Mouse (Mus musculus): Measurements from ENCODE around the gene Trim39. TPM values are rescaled to one million over a fixed set of nuclear protein-coding genes. Genes with fewer than 3 reads are reported as not detected.

Gene Trim39
- polyA plus RNA-seq, 1 experiment from 2014 or later, result 14.0 TPM

DNA sequence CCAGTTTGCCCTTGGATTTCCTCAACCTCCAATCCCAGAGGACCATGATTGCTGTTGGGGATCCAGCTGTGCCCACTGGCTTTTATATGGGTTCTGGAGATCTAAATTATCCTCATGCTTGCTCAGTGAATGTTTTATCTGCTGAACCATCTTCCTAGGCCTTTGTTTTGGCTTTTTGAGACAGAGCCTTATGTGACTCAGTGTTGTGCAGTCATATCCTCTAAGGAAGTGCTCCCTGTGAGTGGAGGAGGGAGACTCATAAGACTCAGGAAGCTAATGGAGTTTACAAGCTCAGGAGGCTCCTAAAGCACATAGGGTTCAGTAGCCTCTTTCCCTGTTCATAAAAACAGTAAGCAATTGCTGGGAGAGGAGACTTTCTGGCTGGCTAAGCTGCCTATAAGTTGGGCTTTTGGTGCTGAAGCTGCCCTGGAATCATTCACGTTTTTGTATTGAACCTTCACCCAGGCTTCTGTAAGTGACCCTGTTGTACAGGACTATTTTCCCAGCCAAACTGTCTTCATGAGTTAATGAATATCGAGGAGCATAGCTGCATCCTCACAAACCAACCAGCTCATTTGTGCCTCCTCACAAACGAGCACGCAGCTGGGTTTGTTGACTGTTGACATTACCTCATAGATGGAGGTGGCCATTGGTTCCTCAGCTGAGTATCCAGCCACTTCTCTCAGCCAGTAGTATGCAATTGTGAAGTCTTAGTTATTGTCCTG is 9.6 kb upstream of the Trim39 start:
- ATAC-seq (replicated peaks; ENCODE audit: insufficient number of reproducible peaks, low FRiP score, low TSS enrichment, low read depth) (no peak), DNase-seq (ENCODE audit: low spot score) (no peak)
- Histone ChIP-seq H3K27me3 (ENCODE audit: control insufficient read depth, insufficient read depth, low read length) (no peaks in the 10 kb centered on the region), H3K27ac (replicated peaks; ENCODE audit: low read depth, low read length) (no peak overlapping the region), H3K9ac (replicated peaks; ENCODE audit: low read length) (no peak overlapping the region), H3K9me3 (replicated peaks; ENCODE audit: control insufficient read depth, low read length) (no peaks in the 10 kb centered on the region), H3K4me1 (ENCODE audit: control insufficient read depth, insufficient read depth, low read length) (no peaks in the 10 kb centered on the region), H3K36me3 (replicated peaks; ENCODE audit: control insufficient read depth, insufficient read depth, low read depth, low read length) (no peaks in the 10 kb centered on the region; the same call in 1 of the 2 replicates), H3K4me2 (ENCODE audit: low read depth, low read length) (no peak overlapping the region), H3K4me3 (ENCODE audit: low read depth, low read length) (no peak overlapping the region)
- 91% methylated on average over 4 of the region's 4 CpGs for WGBS

DNA sequence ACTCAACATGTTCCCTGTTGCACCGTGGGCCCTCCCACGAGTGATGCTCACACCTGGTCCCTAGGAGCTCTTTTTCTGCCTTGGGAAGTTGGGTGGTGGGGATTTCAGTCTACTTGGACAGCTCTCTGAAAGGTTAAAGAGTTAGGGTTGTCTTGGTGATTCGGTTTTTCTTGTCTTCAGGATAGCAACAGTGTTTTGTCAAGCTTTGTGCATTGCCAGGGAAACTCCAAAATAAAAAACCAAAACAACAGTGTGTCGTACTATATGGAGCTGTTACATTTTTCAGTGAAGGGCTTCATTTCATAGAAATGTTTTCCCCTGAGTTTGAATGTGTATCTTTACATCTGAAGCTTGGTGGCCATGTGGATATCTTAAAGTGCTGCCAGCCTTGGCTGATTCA is 2.7 kb upstream of the Trim39 start:
- ATAC-seq (replicated peaks; ENCODE audit: insufficient number of reproducible peaks, low FRiP score, low TSS enrichment, low read depth), result no peak

DNA sequence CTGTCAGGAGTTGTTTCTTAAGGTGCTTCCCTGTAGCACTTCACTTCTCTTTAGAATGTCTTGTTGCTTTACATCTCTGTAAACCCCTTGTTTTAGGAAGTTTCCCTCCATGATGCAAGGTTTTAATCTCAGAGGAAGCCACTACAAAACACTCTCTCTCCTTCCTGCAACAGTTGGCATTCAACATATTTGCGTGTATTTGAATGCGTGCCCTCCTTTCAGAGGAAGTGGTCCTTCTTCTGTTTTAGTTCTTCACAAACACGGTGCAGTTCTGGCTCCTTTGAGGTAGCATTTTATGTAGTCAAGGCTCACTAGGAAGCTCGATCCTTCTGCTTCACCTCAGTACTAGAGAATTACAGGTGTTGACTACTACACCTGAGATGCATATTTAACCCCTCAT is 1.7 kb upstream of the Trim39 start:
- Histone ChIP-seq H3K27me3 (ENCODE audit: control insufficient read depth, insufficient read depth, low read length) (no peaks in the 10 kb centered on the region), H3K9me3 (replicated peaks; ENCODE audit: control insufficient read depth, low read length) (no peaks in the 10 kb centered on the region), H3K27ac (replicated peaks; ENCODE audit: low read depth, low read length) (no peak overlapping the region), H3K4me3 (ENCODE audit: low read depth, low read length) (no peak overlapping the region), H3K36me3 (replicated peaks; ENCODE audit: control insufficient read depth, insufficient read depth, low read depth, low read length) (peaks cover 2% of the 10 kb centered on the region), H3K4me2 (ENCODE audit: low read depth, low read length) (no peak overlapping the region), H3K4me1 (ENCODE audit: control insufficient read depth, insufficient read depth, low read length) (peaks cover 3% of the 10 kb centered on the region), H3K9ac (replicated peaks; ENCODE audit: low read length) (no peak overlapping the region)
- DNase-seq (ENCODE audit: low spot score), result no peak
- 96% methylated on average over 4 of the region's 4 CpGs for WGBS
- no peak for ATAC-seq (replicated peaks; ENCODE audit: insufficient number of reproducible peaks, low FRiP score, low TSS enrichment, low read depth)

More for the DNA sequence above, 2.7 kb upstream of the Trim39 start:
- Histone ChIP-seq H3K27ac (replicated peaks; ENCODE audit: low read depth, low read length) (no peak overlapping the region), H3K9ac (replicated peaks; ENCODE audit: low read length) (no peak overlapping the region), H3K4me1 (ENCODE audit: control insufficient read depth, insufficient read depth, low read length) (peaks cover 3% of the 10 kb centered on the region), H3K9me3 (replicated peaks; ENCODE audit: control insufficient read depth, low read length) (no peaks in the 10 kb centered on the region), H3K36me3 (replicated peaks; ENCODE audit: control insufficient read depth, insufficient read depth, low read depth, low read length) (peaks cover 2% of the 10 kb centered on the region), H3K27me3 (ENCODE audit: control insufficient read depth, insufficient read depth, low read length) (no peaks in the 10 kb centered on the region), H3K4me2 (ENCODE audit: low read depth, low read length) (no peak overlapping the region), H3K4me3 (ENCODE audit: low read depth, low read length) (no peak overlapping the region)
- 97% methylated on average over 4 of the region's 4 CpGs for WGBS
- no peak for DNase-seq (ENCODE audit: low spot score)

DNA sequence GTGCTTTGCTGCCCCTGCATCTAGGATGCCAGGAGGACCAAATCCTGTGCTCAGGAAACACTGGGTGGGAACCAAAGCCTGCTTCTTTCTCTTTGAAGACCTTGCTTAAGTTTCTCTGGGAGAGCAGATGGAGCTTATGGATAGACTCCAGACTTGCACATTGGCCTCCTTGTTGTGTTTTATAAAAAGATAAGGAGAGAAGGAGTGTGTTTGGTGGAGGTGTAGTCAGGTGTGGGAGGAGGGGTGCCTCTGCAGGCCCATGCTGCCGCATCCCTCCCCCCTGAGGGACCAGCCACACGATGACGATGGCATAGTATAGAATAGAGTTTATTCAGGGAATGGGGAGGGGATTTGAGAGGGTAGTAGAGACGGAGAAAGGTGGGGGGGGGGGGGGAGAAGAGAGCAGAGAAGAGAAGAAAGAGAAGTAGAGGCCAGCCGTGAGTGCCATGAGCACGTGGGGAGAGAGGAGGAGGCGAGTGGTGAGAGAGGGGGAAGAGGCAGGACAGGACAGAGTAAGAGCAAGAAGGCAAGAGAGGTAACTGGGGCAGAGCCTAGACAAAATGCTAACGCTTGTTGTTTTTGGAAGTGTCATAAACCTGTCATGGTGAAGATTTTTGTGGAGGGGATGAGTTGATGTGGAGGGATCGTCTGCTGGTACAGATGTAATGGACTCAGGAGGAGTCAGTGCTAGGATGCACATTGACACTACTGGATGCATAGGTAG is 758 bp upstream of the Trim39 start:
- ATAC-seq (replicated peaks; ENCODE audit: insufficient number of reproducible peaks, low FRiP score, low TSS enrichment, low read depth) (no peak), DNase-seq (ENCODE audit: low spot score) (no peak)
- Histone ChIP-seq H3K27me3 (ENCODE audit: control insufficient read depth, insufficient read depth, low read length) (no peaks in the 10 kb centered on the region), H3K27ac (replicated peaks; ENCODE audit: low read depth, low read length) (no peak overlapping the region), H3K9me3 (replicated peaks; ENCODE audit: control insufficient read depth, low read length) (no peaks in the 10 kb centered on the region), H3K9ac (replicated peaks; ENCODE audit: low read length) (peak overlapping the region; percentile 97), H3K4me3 (ENCODE audit: low read depth, low read length) (peak overlapping the region; percentile 95), H3K4me1 (ENCODE audit: control insufficient read depth, insufficient read depth, low read length) (peaks cover 3% of the 10 kb centered on the region), H3K4me2 (ENCODE audit: low read depth, low read length) (peak overlapping the region; percentile 80), H3K36me3 (replicated peaks; ENCODE audit: control insufficient read depth, insufficient read depth, low read depth, low read length) (peaks cover 2% of the 10 kb centered on the region)
- WGBS, result 87% methylated on average over 9 of the region's 9 CpGs

DNA sequence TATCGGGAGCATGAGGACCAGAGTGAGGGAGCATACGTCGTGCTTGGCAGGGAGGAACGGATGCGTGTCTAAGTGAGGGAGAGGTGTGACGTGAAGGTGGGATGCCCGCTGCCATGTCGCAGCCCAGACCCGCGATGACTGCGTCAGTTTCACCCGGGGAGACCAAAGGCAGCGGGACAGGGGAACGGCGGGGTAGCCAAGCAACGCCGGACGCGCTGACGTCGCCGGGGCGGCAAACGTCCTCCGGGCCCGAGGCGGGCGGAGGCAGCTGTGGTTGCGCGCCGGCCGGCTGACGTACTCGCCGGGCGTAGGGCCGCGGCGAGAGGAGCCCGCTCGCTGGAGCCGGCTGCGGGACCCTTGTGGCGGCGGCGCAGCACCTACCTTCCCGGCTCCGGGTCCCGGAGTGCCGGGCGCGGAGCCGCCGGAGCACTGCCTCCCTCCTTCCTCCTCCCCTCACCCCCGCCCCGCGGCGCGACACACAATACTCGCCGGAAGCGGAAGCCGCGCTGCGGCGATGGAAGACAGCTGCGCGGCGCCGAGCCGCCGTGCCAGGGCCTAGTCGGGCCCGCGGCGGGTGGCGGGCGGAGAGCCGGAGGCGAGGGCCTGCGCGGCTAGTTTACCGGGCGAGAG is 976 bp downstream of the Trim39 start:
- H3K36me3 ChIP-seq (replicated peaks; ENCODE audit: control insufficient read depth, insufficient read depth, low read depth, low read length), result peaks cover 1% of the 10 kb centered on the region
- peak overlapping the region; percentile 95 for H3K4me3 ChIP-seq (ENCODE audit: low read depth, low read length)
- ATAC-seq (replicated peaks; ENCODE audit: insufficient number of reproducible peaks, low FRiP score, low TSS enrichment, low read depth) (peak; percentile 89), DNase-seq (ENCODE audit: low spot score) (peak; percentile 89)
- no peaks in the 10 kb centered on the region for H3K9me3 ChIP-seq (replicated peaks; ENCODE audit: control insufficient read depth, low read length)
- no peaks in the 10 kb centered on the region for H3K27me3 ChIP-seq (ENCODE audit: control insufficient read depth, insufficient read depth, low read length)
- H3K4me2 ChIP-seq (ENCODE audit: low read depth, low read length), result peak overlapping the region; percentile 80
- H3K27ac ChIP-seq (replicated peaks; ENCODE audit: low read depth, low read length), result peak overlapping the region; percentile 83
- peak overlapping the region; percentile 97 for H3K9ac ChIP-seq (replicated peaks; ENCODE audit: low read length)
- WGBS, result under 1% methylated on average over 59 of the region's 84 CpGs
- H3K4me1 ChIP-seq (ENCODE audit: control insufficient read depth, insufficient read depth, low read length), result peaks cover 3% of the 10 kb centered on the region

DNA sequence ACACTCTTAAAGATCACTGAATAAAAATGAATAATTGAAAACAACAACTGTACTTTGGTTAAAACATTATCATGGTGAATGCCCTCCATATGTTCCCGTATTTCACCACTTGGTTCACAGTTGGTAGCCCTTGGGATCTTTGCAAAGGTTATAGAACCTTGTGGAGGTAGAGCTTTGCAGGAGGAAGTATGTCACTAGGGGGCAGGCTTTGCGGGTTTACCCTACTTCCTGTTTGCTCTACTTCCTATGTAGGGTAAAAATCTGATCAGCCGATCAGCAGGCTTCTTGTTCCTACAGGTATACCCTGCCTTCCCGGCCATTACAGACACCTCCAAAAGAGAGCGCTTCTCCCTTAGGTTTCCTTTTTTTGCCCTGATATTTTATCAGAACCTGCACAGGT is 6.2 kb downstream of the Trim39 start:
- H3K27ac ChIP-seq (replicated peaks; ENCODE audit: low read depth, low read length), result no peak overlapping the region
- no peaks in the 10 kb centered on the region; the same call in none of the 2 replicates for H3K36me3 ChIP-seq (replicated peaks; ENCODE audit: control insufficient read depth, insufficient read depth, low read depth, low read length)
- no peaks in the 10 kb centered on the region for H3K4me1 ChIP-seq (ENCODE audit: control insufficient read depth, insufficient read depth, low read length)
- no peaks in the 10 kb centered on the region for H3K27me3 ChIP-seq (ENCODE audit: control insufficient read depth, insufficient read depth, low read length)
- ATAC-seq (replicated peaks; ENCODE audit: insufficient number of reproducible peaks, low FRiP score, low TSS enrichment, low read depth) (no peak), DNase-seq (ENCODE audit: low spot score) (no peak)
- 70% methylated on average over 5 of the region's 5 CpGs for WGBS
- no peaks in the 10 kb centered on the region for H3K9me3 ChIP-seq (replicated peaks; ENCODE audit: control insufficient read depth, low read length)
- no peak overlapping the region for H3K4me3 ChIP-seq (ENCODE audit: low read depth, low read length)
- no peak overlapping the region for H3K9ac ChIP-seq (replicated peaks; ENCODE audit: low read length)
- no peak overlapping the region for H3K4me2 ChIP-seq (ENCODE audit: low read depth, low read length)

DNA sequence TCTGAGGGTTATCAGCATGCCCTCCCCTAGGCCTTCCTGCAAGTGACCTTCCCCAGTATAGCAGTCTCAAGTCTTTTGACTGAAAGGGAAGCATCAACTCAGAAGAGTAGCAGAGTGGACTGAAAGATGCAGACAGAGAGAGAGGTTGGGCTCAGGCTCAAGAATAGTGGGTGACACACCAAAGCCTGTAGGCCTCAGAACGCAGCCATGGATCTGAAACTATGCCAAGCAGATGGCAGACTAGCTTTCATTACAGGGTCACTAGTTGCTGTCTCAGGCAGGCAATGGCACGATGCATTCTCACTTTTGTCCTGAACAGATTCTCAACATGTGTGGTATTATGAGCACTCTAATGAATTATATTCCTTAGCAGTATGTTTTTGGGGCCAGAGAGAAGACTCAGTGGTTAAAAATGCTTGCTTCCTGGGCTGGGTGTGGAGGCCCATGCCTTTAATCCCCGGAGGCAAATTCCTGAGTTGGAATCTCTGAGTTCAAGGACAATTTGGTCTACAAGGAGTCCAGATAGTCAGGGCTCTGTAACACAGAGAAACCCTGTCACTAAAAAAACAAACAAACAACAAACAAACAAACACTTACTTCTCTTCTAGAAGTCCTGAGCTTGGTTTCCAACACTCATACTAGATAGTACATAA is 7.6 kb downstream of the Trim39 start:
- no peak overlapping the region for H3K4me3 ChIP-seq (ENCODE audit: low read depth, low read length)
- no peaks in the 10 kb centered on the region for H3K27me3 ChIP-seq (ENCODE audit: control insufficient read depth, insufficient read depth, low read length)
- no peaks in the 10 kb centered on the region for H3K4me1 ChIP-seq (ENCODE audit: control insufficient read depth, insufficient read depth, low read length)
- ATAC-seq (replicated peaks; ENCODE audit: insufficient number of reproducible peaks, low FRiP score, low TSS enrichment, low read depth) (no peak), DNase-seq (ENCODE audit: low spot score) (no peak)
- H3K4me2 ChIP-seq (ENCODE audit: low read depth, low read length), result no peak overlapping the region
- no peak overlapping the region for H3K27ac ChIP-seq (replicated peaks; ENCODE audit: low read depth, low read length)
- WGBS, result 95% methylated on average over 3 of the region's 3 CpGs
- H3K36me3 ChIP-seq (replicated peaks; ENCODE audit: control insufficient read depth, insufficient read depth, low read depth, low read length), result no peaks in the 10 kb centered on the region; the same call in none of the 2 replicates
- no peaks in the 10 kb centered on the region for H3K9me3 ChIP-seq (replicated peaks; ENCODE audit: control insufficient read depth, low read length)
- no peak overlapping the region for H3K9ac ChIP-seq (replicated peaks; ENCODE audit: low read length)
